Comparison of ENCODE assay signal across 8 mouse cellular contexts in the genomic region with DNA sequence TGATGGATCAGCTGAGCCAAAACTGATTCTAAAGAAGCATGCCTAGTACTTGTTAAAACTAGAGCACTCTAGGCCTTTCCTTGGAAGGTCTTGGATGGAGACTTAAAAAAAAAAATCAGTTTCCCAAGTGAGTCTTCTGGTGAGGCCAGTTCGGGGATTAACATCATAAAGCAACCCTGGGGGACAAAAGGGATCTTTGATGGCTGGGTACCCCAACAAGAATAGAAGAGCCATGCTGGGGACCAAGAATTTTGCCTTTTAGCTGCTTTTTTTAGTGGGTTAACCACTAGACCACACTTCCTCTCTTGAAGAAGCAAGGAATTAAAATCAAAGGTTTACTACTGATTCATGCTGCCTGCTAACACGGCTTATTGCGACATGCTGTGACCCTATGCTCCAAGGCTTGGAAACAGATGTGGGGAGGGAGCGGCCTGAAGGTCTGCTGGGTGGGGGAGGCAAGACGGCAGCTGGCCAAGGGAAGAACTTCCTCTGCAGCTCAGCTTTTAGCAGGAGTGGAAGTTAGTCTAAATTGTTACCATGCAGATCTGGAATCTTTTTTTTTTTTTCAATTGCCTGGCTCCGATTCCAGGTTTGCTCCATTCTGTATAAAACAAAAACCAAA.
DNase-seq lines count a peak whose midpoint lies in the region; ATAC-seq and TF ChIP-seq lines count a peak whose summit lies in the region.
"Had no signal": no experiment of that assay in that cellular context is flagged by ENCODE, and none has a peak within 500 bp of the region (broad histone marks: within the 10 kb centered on the region; RNA-seq: fewer than 3 reads in every experiment).

No protein-coding gene starts in this region.

- no peak for ATAC-seq in heart, embryonic 13.5 days (ENCODE audit: extremely low read depth, insufficient number of reproducible peaks, low FRiP score, low TSS enrichment)

- no peak overlapping the region for H3K4me3 ChIP-seq in heart, embryonic 13.5 days
- peak overlapping the region; percentile 83 for H3K4me3 ChIP-seq in megakaryocyte, embryonic 14.5 days (replicated peaks)
- H3K4me3 ChIP-seq in testis, adult 2 months (ENCODE audit: control insufficient read depth, low read depth, low read length): no peak overlapping the region
- H3K4me3 ChIP-seq: hindbrain, embryonic 15.5 days had no signal

- H3K27me3 ChIP-seq in heart, embryonic 13.5 days (replicated peaks): no peaks in the 10 kb centered on the region
- no peaks in the 10 kb centered on the region for H3K27me3 ChIP-seq in megakaryocyte, embryonic 14.5 days (replicated peaks)
- H3K27me3 ChIP-seq in testis, adult 2 months (ENCODE audit: control insufficient read depth, insufficient read depth, low read length): no peaks in the 10 kb centered on the region
- H3K27me3 ChIP-seq: hindbrain, embryonic 15.5 days had no signal

- peak; percentile 58 for DNase-seq in 3134 (ENCODE audit: extremely low read depth, insufficient read length, low spot score)
- peak; percentile 95 for DNase-seq in 416B (ENCODE audit: low read depth)
- DNase-seq in embryo, embryonic 10 days (ENCODE audit: low spot score): peak; percentile 79
- DNase-seq in layer of hippocampus, postnatal 10 days (ENCODE audit: low spot score in 2 of 2): peak; percentile 35 to 51

- no peak overlapping the region for H3K4me2 ChIP-seq in heart, embryonic 13.5 days
- H3K4me2 ChIP-seq: hindbrain, embryonic 15.5 days had no signal

- TF ChIP-seq CTCF in testis, adult 2 months (IDR thresholded peaks at IDR 0.05; ENCODE audit: control insufficient read depth, insufficient read depth, insufficient replicate concordance, low read depth, low read length): no peak

- H3K9ac ChIP-seq in heart, embryonic 13.5 days: no peak overlapping the region
- H3K9ac ChIP-seq: hindbrain, embryonic 15.5 days had no signal

- H3K4me1 ChIP-seq in heart, embryonic 13.5 days: peaks cover 22% of the 10 kb centered on the region; the same call in 1 of the 2 replicates
- peaks cover 49% of the 10 kb centered on the region for H3K4me1 ChIP-seq in megakaryocyte, embryonic 14.5 days
- H3K4me1 ChIP-seq in testis, adult 2 months (ENCODE audit: control insufficient read depth, insufficient read depth, low read length): no peaks in the 10 kb centered on the region
- H3K4me1 ChIP-seq: hindbrain, embryonic 15.5 days had no signal

- WGBS in heart, embryonic 13.5 days: 36% methylated on average over 6 of the region's 6 CpGs

- TF ChIP-seq POLR2A in testis, adult 2 months (IDR thresholded peaks at IDR 0.05; ENCODE audit: control insufficient read depth, low read depth, low read length): no peak

- H3K36me3 ChIP-seq in heart, embryonic 13.5 days: no peaks in the 10 kb centered on the region
- no peaks in the 10 kb centered on the region for H3K36me3 ChIP-seq in megakaryocyte, embryonic 14.5 days (replicated peaks; ENCODE audit: low read length)
- H3K36me3 ChIP-seq in testis, adult 2 months (ENCODE audit: control insufficient read depth, insufficient read depth, low read length): no peaks in the 10 kb centered on the region
- H3K36me3 ChIP-seq: hindbrain, embryonic 15.5 days had no signal

- no peaks in the 10 kb centered on the region for H3K9me3 ChIP-seq in heart, embryonic 13.5 days
- H3K9me3 ChIP-seq in megakaryocyte, embryonic 14.5 days: no peaks in the 10 kb centered on the region
- H3K9me3 ChIP-seq: hindbrain, embryonic 15.5 days had no signal

- H3K27ac ChIP-seq in heart, embryonic 13.5 days (replicated peaks): peak overlapping the region; percentile 61
- H3K27ac ChIP-seq in testis, adult 2 months (ENCODE audit: control insufficient read depth, insufficient read depth, low read depth, low read length): peak overlapping the region; percentile 49

Comparison
In these comparisons a context has a peak if more than half of its experiments do, and no peak if none do; other contexts are left out.
1. DNase-seq: peak in every context shown above with its lines; median percentile 95 in 416B; 79 in embryo, embryonic 10 days; 58 in 3134; 43 in layer of hippocampus, postnatal 10 days.